28 mouse cellular contexts compared by ENCODE assay signal in genomic region chr12:71628340-71628738, GRCm38 (mm10).
A peak's percentile ranks its signal among the peaks of the same experiment; 100 is the strongest.
DNase-seq lines count a peak whose midpoint lies in the region; ATAC-seq and TF ChIP-seq lines count a peak whose summit lies in the region.
"Had no signal": no experiment of that assay in that cellular context is flagged by ENCODE, and none has a peak within 500 bp of the region (broad histone marks: within the 10 kb centered on the region; RNA-seq: fewer than 3 reads in every experiment).

No protein-coding gene starts in this region.

- peaks cover 30% of the 10 kb centered on the region for H3K4me1 ChIP-seq in forebrain, embryonic 16.5 days (replicated peaks; ENCODE audit: control insufficient read depth, insufficient read depth, low read length)
- H3K4me1 ChIP-seq in forebrain, postnatal 0 days (ENCODE audit: insufficient read depth) = peaks cover 13% of the 10 kb centered on the region; the same call in 1 of the 2 replicates
- peaks cover 26% of the 10 kb centered on the region for H3K4me1 ChIP-seq in limb, embryonic 10.5 days

- no peaks in the 10 kb centered on the region for H3K27me3 ChIP-seq in forebrain, embryonic 16.5 days (replicated peaks; ENCODE audit: control insufficient read depth, insufficient read depth, low read length)
- no peaks in the 10 kb centered on the region for H3K27me3 ChIP-seq in forebrain, postnatal 0 days (ENCODE audit: insufficient read depth, low read length)
- H3K27me3 ChIP-seq in limb, embryonic 10.5 days (ENCODE audit: low read depth, poor library complexity, severe bottlenecking) = no peaks in the 10 kb centered on the region
- H3K27me3 ChIP-seq: embryonic facial prominence, embryonic 12.5 days had no signal

- no peaks in the 10 kb centered on the region for H3K36me3 ChIP-seq in forebrain, embryonic 16.5 days (ENCODE audit: control insufficient read depth, insufficient read depth)
- H3K36me3 ChIP-seq in forebrain, postnatal 0 days (ENCODE audit: insufficient read depth) = no peaks in the 10 kb centered on the region
- no peaks in the 10 kb centered on the region for H3K36me3 ChIP-seq in limb, embryonic 10.5 days
- H3K36me3 ChIP-seq: embryonic facial prominence, embryonic 12.5 days had no signal

- H3K9ac ChIP-seq in forebrain, embryonic 16.5 days (replicated peaks; ENCODE audit: low read depth, low read length) = no peak overlapping the region
- H3K9ac ChIP-seq in forebrain, postnatal 0 days = no peak overlapping the region
- H3K9ac ChIP-seq: embryonic facial prominence, embryonic 12.5 days; hindbrain, embryonic 14.5 days; liver, embryonic 14.5 days had no signal

- no peak overlapping the region for H3K4me3 ChIP-seq in forebrain, embryonic 16.5 days (replicated peaks; ENCODE audit: low read length)
- no peak overlapping the region for H3K4me3 ChIP-seq in forebrain, postnatal 0 days (ENCODE audit: low read depth, low read length)
- no peak overlapping the region for H3K4me3 ChIP-seq in limb, embryonic 10.5 days
- H3K4me3 ChIP-seq: embryonic facial prominence, embryonic 12.5 days; erythroblast, embryonic 14.5 days had no signal

- H3K9me3 ChIP-seq in forebrain, embryonic 16.5 days (ENCODE audit: control insufficient read depth, low read length) = no peaks in the 10 kb centered on the region
- H3K9me3 ChIP-seq in forebrain, postnatal 0 days (ENCODE audit: low read length) = no peaks in the 10 kb centered on the region
- H3K9me3 ChIP-seq in limb, embryonic 10.5 days (replicated peaks) = no peaks in the 10 kb centered on the region
- H3K9me3 ChIP-seq: embryonic facial prominence, embryonic 12.5 days had no signal

- peak overlapping the region; percentile 65 for H3K27ac ChIP-seq in forebrain, embryonic 16.5 days (ENCODE audit: low read length)
- H3K27ac ChIP-seq in forebrain, postnatal 0 days (ENCODE audit: low read depth, low read length) = no peak overlapping the region
- 0 out of 2 replicates have a peak overlapping the region, but pooled peaks have one; percentile 30 for H3K27ac ChIP-seq in limb, embryonic 10.5 days
- H3K27ac ChIP-seq: embryonic facial prominence, embryonic 12.5 days; hindbrain, embryonic 14.5 days; liver, embryonic 14.5 days; macrophage had no signal

- 10% methylated on average over 5 of the region's 5 CpGs for WGBS in forebrain, embryonic 16.5 days
- WGBS in forebrain, postnatal 0 days = 17% methylated on average over 5 of the region's 5 CpGs
- 83% methylated on average over 5 of the region's 5 CpGs for WGBS in limb, embryonic 10.5 days

- no peak for TF ChIP-seq CTCF in forebrain, postnatal 0 days (IDR thresholded peaks at IDR 0.05; ENCODE audit: low read depth)
- TF ChIP-seq CTCF in brain, embryonic 14.5 days (IDR thresholded peaks at IDR 0.05; ENCODE audit: borderline replicate concordance, extremely low read depth, insufficient read depth, insufficient read length) = no peak

- no peak for DNase-seq in forebrain, postnatal 0 days
- peak; percentile 6 for DNase-seq in layer of hippocampus, adult 11-12 months (ENCODE audit: low spot score)
- no peak for DNase-seq in layer of hippocampus, postnatal 25 days (ENCODE audit: extremely low spot score in 1 of 2, low spot score in 1 of 2)
- DNase-seq in brain, embryonic 14.5 days (ENCODE audit: low read depth) = peak; percentile 66
- DNase-seq in limb, embryonic 10.5 days (ENCODE audit: low spot score) = no peak
- DNase-seq in cerebellum, adult 9-10 months = no peak
- DNase-seq: adrenal gland, adult 8-10 months; B cell, adult 2 months; cerebellum, postnatal 36 days; gastrocnemius, postnatal 25 days; heart, adult 18-20 months; heart, postnatal 4 days; kidney, adult 2 months; kidney, postnatal 10 days; liver; lung, adult 2 months; lung, postnatal 10 days; right cerebral cortex, postnatal 14 days; thymus, postnatal 4 days had no signal

- no peak; the same call in 1 of the 2 replicates for ATAC-seq in forebrain, embryonic 16.5 days
- no peak for ATAC-seq in forebrain, postnatal 0 days
- ATAC-seq: inflammation-experienced regulatory T-cells, adult 6 months; midbrain, embryonic 16.5 days had no signal

- no peak for TF ChIP-seq POLR2A in brain, embryonic 14.5 days (IDR thresholded peaks at IDR 0.05; ENCODE audit: borderline replicate concordance, extremely low read depth, insufficient read depth, insufficient read length, poor library complexity, severe bottlenecking)

- no peak overlapping the region for H3K4me2 ChIP-seq in forebrain, embryonic 16.5 days (ENCODE audit: low read length)
- H3K4me2 ChIP-seq in forebrain, postnatal 0 days (ENCODE audit: low read depth) = no peak overlapping the region
- H3K4me2 ChIP-seq: embryonic facial prominence, embryonic 12.5 days; heart, embryonic 11.5 days; hindbrain, embryonic 14.5 days had no signal

Comparison
In these comparisons a context has a peak if more than half of its experiments do, and no peak if none do; other contexts are left out.
1. DNase-seq: peak in layer of hippocampus, adult 11-12 months (single experiment) and brain, embryonic 14.5 days (single experiment); none in forebrain, postnatal 0 days (single experiment), layer of hippocampus, postnatal 25 days (0 of 2), limb, embryonic 10.5 days (single experiment) and cerebellum, adult 9-10 months (single experiment).